Mouse (Mus musculus) right cerebral cortex, postnatal 25 days (tissue): ENCODE results near the gene Ttc41.
"Not testable (repeated sequence)": the region's sequence is repeated elsewhere in the genome, so short reads cannot be mapped to it uniquely, and the experiment has no call there.

Source experiments
- DNase-seq: peaks from one replicate; pipeline ENCODE4 v3.0.0; 2022

The Ttc41 gene

DNA sequence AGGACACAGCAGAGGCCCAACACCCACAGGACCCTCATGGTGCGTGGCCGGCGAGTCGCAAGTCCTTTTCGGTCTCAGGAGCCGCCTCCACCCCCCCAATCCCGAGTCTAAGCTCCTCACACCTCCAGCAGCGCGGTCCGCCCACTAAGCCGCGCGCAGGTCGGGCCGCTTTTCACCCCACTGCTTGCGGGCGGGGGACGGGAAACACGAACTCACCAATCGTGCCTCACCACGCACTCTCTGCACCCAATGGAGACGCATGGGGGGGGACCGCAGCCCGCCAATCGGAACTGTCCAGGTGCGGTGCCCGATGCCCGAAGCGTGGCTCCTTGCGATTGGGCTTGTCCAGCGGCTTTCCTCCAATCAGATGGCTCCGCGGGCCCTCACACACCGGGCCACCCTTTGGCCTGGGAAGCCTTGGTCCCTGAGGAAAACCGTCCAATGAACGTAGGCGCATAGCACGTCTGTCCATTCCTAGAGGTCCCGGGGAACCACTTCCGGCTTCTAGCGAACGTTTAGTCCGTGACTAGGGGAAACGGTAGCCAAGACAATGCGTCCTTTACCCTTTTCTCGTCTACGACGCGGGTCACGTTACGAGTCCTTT lies at the start of gene Ttc41, which contains the start of gene Hsp90b1:
Ttc41 (plus strand) TSS at position 494 of the 604 bp plus-strand sequence.
Hsp90b1 (minus strand) TSS at position 192 of the 604 bp plus-strand sequence.
- DNase-seq, result peak; percentile 100

DNA sequence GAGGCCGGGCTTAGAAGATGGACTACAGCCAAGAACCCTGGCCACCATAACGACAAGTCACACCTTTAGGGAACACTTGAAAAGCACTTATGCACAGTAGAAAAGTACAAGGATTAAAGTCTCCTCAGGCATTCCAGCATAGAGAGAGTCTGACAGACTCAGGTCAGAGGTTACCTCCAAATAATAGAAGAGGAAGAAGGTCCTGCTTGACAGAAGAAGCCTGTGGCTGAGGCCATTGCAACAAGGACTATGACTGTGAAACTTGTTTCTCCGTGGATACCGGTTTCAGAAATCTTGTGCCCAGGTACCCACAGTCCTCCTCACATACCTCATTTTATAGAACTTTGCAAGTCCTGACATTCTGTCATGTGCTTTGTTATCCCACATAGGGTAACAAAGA lies 35.1 kb upstream of the Ttc41 start:
- not testable (repeated sequence) for DNase-seq

GRCm38 (mm10) chr10:86684797-86685178 lies 20.8 kb upstream of the Ttc41 start:
- DNase-seq, result not testable (repeated sequence)

GRCm38 (mm10) chr10:86685179-86686016 lies 20.2 kb upstream of the Ttc41 start:
- DNase-seq, result peak; percentile 81

GRCm38 (mm10) chr10:86686017-86686360 lies 19.6 kb upstream of the Ttc41 start:
- not testable (repeated sequence) for DNase-seq

DNA sequence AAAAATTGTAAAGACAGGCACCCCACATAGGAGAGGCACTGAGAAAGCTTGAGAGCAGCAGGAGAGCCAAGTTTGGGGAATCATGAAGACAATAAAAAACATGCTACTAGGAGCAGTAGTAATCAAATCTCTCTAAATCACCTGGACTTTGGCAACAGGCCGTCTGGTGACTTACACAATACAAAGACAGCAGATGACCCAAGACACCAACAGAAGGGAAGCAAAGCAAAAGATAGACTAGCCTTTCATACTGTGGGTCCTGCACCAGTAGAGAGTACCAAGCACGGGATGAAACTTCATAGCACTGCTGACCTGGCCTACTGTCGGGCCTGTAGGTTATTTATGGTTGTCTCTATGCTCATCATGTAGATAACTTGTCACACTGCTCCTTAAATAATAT lies 5.4 kb upstream of the Ttc41 start:
- no peak for DNase-seq

GRCm38 (mm10) chr10:86700973-86701372 lies 4.6 kb upstream of the Ttc41 start:
- DNase-seq, result no peak

- DNase-seq, result no peak
These were observed 3.2 kb upstream of the Ttc41 start for GRCm38 (mm10) chr10:86702312-86702920.

- no peak for DNase-seq
These were observed 2.2 kb upstream of the Ttc41 start for GRCm38 (mm10) chr10:86703375-86703774.

DNA sequence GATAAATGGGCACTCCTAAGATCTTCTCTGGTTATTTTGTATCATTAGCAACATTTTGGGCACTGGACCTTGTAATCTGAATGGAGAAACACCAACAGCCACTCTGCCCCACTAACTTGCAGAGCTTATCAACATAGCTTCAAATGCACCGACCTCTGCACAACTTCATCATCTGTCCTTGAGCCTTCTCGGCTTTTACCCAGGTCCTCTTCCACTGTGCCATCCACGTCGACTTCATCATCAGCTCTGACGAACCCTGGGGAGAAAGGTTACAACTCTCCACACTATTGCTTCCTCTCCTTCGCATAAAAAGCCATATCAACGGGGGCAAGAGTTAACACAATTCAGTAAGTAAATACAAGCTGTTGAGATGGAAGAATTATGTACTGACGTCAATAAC lies 1.5 kb upstream of the Ttc41 start:
- DNase-seq, result no peak

DNA sequence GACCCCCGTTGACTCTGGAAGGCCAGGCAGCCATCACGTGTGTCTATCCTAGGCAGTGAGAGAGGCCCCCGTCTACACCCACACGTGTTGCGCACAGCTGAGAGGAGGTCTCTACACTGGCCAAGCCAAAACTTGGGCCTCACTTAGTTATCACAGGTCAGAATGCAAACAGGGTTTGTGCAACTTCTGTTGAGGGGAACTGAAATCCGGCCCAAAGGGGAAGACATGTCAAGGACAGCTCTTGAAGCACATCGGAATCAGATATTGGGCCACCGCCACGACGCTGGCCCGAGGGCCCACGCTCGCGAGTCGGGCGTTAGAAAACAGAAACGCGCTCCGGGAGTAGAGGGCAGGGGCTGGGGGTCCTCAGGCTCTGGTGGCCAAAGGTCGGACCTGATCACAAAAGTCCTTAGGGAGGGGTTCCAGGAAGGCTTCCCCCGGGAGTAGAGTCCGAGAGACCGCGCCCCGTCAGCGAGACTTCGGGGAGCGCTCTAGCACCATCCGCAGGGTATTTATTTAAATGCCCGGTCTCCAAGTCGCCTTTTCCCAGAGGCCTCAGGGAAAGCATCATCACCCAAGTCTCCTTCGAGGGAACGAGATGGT lies 921 bp upstream of the Ttc41 start:
- DNase-seq, result no peak

- DNase-seq, result peak; percentile 86
These were observed 526 bp downstream of the Ttc41 start for GRCm38 (mm10) chr10:86705922-86706752.

- DNase-seq, result no peak
These were observed 1.5 kb downstream of the Ttc41 start for GRCm38 (mm10) chr10:86707134-86707533.

DNA sequence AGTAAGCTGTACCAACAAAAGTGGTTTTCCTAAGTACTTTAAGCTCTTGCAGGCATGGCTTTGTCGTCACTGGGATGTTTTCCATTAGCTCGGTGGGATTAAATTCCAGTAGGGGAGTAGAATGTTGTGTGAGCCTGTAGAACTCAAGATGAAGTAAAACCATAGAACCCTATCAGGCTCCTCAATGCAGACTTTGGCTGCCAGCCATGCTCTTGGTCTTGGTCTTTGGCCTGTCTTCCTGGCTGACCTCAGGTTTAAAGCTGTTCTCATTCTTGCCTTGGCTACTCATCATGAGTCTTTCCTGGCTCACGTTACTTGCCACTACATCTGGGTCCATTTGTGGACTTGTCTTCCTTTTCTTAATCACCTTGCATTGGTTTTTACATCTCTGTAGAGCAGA lies 6.5 kb downstream of the Ttc41 start:
- DNase-seq, result no peak

DNA sequence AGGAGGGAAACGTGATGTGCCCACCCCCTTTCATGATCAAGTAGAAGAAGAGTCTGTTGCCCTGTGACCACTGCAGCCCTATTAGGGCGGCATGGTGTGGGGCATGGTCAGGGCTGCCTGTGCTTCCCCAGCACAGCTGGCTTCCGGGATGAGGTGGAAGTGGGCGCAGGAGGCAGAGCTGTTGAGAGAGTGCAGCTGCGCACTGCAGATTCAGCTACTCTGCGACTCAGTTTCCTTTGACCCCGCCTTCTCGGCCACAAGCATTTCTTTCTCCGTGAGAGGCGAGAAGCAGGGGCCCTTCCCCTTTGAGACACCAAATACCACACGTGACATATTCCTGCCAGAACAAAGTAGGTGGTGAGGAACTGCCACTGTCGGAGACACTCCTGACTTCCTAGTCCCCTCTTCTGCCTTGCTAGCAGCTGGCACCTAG lies 22.0 kb downstream of the Ttc41 start:
- DNase-seq, result peak; percentile 32

- no peak for DNase-seq
These were observed 22.6 kb downstream of the Ttc41 start for GRCm38 (mm10) chr10:86728176-86728575.

DNA sequence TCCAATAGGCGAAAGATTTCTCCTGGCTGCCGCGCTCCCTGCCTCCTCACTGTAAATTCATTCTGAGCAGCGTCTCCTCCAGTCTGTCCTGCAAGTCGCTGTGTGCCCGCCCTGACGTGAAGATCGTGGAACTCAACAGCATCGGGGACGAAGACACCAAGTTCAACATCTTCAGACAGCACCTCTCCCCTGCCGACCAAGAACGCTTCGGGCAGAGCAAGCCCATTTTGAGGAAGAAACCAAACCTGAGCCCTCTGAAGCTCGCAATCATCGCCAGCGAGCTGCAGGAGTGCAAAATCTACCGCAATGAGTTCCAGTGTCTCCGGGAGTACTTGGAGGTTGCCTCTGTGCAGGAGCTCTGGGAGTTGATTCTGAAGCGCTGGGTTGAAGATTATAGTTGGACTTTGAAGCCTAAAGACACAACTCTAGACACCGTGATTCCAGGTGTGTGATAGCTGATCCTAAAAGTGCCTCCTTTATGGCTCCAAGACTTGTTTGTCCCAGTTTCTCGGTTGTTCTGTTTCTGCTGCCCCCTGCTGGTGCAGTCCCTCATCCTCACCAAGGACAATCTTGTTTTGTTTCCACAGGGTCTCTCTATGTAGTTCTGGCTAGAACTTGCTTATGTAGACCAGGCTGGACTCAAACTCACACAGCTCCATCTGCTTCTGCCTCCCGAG lies 25.4 kb downstream of the Ttc41 start:
- peak; percentile 69 for DNase-seq

- DNase-seq, result no peak
These were observed 25.9 kb downstream of the Ttc41 start for GRCm38 (mm10) chr10:86731500-86731863.

DNA sequence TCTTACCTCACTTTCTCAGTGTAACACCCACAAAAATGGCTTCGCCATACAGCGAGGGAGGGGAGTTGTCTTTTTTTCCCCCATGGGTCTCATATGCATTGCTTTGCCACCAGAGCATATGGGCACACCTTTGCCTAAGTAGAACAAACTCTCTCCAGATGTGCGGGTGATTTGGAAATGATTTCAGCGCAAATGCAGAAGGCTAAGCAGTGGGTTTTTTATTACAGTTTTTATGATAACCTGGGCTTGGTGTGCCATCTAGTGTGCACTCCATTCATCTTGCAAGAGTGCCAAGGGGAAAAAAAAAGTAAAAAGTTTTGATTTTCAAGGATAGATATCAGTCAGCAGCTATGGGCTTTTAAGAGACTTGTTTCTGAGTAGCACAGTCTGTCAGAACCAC lies 29.4 kb downstream of the Ttc41 start:
- no peak for DNase-seq

DNA sequence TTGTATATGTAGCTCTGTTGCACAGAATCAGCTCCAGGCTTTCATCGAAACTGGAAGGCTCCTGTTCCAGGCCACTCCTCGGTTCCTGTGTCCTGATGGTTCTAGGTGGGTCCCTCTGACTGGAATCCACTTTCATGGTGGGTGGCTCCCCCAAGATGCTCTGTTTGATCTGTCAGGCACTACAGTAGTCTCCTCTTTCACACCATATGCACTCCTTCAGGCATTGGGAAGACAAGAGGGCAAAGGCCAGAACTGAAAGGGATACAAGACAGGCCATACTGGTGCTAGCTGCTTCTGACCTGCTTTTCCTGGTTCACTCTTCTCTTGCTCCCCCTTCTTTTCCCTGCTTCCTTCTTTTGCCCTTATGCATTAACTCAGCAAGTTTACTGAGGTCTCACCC lies 37.3 kb downstream of the Ttc41 start:
- no peak for DNase-seq

- no peak for DNase-seq
These were observed 38.7 kb downstream of the Ttc41 start for GRCm38 (mm10) chr10:86744306-86744705.
